Mouse (Mus musculus): ENCODE results near the gene Serpinb8.

The Serpinb8 gene

DNA sequence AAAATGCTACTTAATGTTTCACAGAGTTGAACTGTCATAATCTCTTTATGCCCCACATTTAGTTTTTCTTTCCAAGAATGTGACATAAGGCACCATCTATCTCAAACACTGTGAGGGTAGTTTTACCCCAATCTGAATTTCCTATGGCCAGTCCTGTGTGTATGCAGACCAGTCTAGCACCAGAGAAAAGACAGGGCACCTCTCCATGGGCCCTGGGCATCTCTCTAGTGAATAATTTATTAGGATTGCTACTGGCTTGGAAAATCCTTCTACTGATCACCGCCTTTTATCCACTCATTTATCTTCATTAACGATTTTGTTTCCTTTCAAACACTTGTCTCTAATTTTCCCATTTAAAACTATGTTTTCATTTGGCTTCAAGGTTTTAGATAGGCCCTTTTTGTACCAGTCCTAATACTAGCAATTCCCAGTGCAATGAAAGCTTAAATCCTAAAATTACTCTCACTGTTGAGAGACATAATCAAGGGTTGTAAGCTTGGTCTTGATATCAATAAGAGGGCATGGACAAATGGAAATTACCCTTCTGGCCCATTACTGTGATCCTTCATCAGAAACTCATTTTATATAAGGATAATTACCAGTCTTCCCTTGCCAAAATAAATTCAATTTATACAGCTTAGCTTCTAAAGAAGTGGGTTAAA, 52.8 kb downstream of the Serpinb8 start:
- no peak for DNase-seq (ENCODE audit: low read depth, low spot score)

DNA sequence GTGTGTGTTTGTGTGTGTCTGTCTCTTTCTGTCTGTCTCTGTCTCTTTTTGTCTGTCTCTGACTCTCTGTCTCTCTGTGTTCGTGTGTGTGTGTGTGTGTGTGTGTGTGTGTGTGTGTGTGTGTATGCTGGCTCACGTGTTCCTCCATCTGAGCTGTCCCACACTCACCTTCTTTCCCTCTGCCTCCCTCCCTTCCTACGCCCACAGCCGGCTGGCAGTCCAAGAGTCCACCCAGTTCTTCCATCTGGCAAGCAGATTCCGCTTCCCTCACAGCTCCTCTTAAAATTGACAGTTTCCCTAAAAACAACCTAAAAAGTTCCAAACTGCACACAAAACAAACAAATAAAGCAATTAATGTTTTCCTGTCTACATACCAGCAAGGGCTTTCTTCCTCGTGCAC, 55.3 kb downstream of the Serpinb8 start:
- DNase-seq (ENCODE audit: low read depth, low spot score): no peak

DNA sequence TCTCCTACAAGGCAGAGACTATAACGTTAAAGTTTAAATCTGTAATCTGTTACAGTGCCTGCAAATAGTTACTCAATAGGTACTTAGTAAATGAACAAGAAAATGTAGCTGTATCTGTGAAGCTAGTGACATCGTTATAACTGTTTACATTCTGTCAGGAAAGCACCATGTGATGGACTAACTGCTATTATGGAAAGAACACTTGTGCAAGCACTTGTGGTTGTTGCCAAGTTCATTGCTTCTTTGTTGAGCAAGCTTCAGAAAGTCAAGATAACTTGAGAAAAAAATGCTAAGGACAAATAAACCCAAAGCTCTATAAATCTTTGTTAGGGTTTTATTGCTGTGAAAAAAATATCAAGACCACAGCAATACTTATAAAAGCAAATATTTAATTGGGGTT, 67.9 kb downstream of the Serpinb8 start:
- DNase-seq (ENCODE audit: low read depth, low spot score): no peak

Data from skeletal muscle tissue, adult 2 months (tissue).